Mouse (Mus musculus): ENCODE results near the gene Cx3cl1.

The Cx3cl1 gene

DNA sequence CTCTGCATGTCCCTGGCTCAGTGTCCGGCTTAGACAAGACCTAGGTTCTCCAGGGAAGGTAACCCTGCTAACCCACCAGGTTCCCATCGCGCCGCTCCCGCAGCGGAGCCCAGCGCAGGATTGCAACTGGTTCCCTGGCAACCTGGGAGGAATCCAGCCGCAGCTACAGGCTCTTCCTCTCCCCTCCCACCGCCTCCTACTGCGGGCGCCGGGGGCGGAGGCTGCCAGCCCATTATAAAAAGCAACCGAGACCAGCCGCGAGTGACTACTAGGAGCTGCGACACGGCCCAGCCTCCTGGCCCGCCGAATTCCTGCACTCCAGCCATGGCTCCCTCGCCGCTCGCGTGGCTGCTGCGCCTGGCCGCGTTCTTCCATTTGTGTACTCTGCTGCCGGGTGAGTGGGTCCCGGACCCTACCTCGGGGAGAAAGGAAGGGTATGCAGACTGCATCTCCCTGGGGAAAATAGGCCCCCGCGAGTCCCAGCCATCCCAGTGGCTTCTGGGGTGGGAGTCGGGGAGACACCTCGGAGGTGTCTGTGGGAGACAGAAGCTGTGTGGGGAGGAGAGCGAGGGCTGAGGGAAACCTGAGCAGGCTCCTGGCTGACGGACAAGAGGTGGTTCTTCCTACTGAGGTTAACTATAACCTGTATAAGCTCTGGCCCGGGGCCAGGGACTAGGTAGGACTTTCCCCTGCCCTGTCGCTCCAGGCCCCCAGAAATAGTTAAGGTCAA is at the start of gene Cx3cl1:
Gene Cx3cl1, plus strand, starts transcription at position 69 of the 730 bp plus-strand sequence.
- DNase-seq (ENCODE audit: low read depth, low spot score), result peak; percentile 58

DNA sequence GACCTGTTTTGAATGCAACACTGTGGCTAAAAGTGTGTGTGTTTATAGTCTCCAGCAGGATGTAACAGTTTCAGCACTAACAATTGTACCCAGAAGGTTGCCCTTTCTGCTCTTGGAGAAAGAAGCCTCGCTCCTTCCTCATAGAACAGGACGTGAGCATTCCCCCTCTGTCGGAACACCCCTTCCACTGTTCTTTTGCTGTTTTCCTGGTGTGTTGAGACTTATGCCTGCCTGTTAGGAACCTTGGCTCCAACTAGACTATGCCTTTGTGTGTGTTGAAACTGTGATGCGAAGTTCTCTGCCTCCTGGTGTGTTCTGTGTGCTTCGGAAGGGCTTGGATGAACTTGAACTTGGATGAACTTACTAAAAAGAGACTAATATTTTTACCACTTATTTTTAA is 45.8 kb upstream of the Cx3cl1 start:
- DNase-seq (ENCODE audit: low read depth, low spot score), result no peak

DNA sequence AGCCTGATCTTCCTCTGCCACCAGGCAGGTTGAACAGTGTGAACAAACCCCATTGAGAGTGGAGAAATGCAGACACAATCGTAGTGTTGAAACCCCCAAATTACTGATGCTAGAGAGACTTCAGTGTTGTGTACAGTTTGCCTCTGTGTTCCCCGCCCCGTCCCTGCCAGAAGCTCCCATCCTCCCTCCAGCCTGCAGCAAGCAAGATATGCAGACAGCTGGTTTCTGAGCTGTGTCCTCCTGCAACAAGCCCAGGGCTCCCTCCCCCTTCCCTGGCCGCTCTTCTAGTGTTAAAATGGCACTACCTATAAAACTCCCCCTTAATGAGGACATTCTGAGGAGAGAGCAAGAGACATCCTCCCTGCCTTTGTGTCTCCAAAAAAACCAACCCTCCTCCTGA is 42.5 kb upstream of the Cx3cl1 start:
- no peak for DNase-seq (ENCODE audit: low read depth, low spot score)

DNA sequence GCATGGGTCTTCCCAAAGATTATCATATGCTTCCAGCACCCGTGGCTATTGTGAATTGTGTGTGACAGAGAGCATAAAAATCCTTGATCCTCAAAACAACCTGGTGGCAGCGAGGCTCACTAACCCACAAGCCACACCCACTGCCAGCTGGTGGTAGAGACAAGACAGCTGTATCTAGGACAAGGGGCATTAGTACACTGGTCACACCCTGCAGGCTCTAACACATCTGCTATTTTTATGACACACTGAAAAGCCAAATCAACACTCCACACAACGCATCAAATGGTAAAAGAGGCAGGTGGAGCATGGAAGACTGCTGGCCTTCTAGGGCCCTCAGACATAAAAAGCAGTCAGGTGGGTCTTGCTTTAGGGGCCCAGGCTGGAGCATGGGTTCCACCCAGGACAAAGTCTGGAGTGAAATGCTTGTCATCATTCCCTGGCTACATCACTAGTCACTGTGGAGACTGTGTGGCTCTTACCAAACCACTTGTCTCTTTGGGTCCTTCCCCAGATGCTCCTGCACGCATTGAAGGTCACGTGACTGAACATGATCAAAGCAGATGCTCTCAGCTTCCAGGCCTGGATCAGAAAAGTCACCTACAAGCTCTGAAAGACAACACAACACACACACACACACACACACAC is 37.9 kb upstream of the Cx3cl1 start:
- DNase-seq (ENCODE audit: low read depth, low spot score), result no peak

DNA sequence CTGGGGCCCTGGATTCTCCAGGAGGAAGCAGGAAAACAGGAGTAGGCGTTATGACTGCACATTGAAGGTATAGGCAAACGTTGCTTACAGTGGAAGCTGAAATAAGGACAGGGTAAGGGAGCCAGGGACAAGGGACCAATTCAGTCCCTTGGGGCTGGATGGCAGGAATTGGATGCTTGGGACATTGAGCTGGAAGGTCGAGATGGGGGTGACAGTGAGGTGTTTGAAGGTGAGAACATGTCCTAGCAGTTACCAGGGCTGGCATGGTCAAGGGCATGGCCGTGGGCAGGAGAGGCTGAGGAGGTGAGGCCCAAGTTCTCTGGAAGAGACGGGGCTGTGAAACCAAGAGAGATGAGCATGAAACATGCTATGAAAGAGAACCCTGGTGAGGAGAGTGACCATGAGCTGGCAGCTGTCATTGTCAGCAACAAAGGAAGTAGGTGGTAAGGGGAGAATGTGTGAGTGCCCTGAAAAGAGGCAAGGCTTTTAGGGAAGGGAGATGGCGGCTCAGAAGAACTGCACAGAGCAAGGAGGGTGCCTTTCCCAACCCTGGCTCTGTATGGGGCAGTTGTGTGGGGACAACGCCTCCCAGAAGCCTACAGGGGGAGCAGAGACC is 37.0 kb upstream of the Cx3cl1 start:
- no peak for DNase-seq (ENCODE audit: low read depth, low spot score)

DNA sequence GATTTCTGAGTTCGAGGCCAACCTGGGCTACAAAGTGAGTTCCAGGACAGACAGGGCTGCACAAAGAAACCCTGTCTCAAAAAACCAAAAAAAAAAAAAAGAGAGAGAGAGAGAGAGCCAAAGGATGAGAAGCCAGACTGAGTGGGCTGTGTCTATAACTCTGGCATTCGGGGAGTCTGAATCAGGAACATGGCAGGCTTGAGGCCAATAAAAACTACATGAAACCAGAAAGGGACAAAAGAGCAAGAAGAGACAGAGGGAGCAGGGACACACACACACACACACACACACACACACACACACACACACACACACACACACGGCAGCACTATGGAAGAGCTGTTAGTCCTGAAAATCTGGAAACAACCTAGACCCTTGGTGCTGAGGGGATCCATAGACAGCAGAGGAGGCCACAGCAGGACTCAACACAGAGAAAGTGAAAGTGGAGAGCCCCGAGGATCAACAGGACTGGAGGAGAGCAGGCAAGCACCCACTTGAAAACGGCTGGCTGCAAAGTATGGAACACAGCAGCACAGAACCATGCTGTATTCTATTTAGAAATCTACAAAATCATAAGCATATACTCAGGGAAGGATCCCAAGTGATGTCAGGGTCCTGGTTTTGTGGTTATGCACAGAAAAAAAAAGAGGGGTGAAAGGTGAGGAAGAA is 36.2 kb upstream of the Cx3cl1 start:
- DNase-seq (ENCODE audit: low read depth, low spot score), result no peak

DNA sequence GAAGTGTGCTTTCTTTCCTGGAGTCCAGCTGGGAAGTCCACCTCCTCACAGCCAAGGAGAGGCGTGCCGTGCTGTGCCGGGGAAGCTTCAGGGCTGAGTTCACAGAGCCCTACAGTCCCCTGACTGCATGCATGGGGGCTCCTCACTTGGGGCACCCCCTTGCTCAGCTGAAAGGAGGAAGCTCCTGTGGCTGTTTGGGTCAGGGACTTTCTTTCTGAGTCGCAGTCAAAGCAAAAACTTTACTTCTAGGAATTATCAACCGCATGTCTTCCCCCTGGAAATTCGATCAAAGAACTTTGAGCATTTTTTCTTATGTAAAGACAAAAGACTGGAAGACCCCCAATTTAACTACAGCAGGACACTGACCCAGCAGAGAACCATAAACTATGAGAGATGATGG is 32.0 kb upstream of the Cx3cl1 start:
- no peak for DNase-seq (ENCODE audit: low read depth, low spot score)

DNA sequence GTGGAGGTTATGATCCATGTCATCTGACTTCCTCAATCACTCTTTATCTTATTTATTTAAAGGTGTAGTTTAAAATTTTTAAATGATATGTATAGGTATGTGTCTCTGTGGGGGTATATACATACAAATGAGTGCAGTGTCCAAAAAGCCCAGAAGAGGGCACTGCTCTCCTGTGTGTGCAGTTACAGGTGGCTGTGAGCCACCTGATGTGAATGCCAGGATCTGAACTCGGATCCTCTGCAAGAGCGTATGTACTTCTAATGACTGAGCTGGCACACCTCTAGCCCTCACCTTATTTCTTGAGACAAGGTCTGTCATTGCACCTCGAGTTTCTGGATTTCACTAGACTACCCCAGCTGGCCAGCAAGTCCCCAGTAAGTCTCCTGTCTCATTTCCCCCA is 31.2 kb upstream of the Cx3cl1 start:
- no peak for DNase-seq (ENCODE audit: low read depth, low spot score)

DNA sequence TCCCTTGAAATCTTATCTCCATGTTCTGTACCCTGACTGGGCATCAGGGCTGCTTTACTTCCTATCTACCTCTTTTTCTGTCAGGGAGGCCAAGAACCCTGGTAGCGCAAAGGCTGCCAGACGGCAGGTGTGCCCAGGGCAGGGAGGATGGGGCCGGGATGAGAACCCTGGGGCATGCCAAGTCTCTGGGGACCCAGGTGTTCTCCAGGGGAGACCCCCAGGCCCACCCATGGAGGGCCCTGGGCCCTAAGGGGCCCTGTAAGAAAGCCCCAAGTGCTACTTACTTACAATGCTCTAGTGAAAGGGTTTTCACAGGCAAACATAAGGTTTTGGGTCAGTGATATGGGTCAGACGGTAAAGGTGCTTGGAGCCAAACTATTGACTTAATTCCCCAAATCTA is 30.1 kb upstream of the Cx3cl1 start:
- DNase-seq (ENCODE audit: low read depth, low spot score), result no peak

DNA sequence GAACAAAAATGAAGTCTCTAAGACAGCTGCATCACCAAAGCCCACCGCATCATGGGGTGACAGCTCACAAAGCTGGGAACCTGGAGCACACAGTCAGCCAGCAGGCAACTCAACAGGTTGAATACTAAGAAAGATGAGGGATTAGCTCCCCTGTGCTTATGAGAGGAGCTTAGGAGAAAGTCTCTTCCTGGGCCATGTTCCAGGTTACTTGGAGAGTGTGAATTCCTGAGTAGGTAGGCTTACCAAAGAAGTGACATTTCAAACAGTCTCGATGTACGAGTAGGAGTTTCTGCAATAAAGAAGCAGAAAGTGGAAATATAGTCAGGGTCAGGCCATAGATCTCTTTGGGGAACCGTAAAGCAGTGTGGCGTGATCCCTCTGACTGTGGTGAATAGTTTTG is 27.3 kb upstream of the Cx3cl1 start:
- DNase-seq (ENCODE audit: low read depth, low spot score), result no peak

DNA sequence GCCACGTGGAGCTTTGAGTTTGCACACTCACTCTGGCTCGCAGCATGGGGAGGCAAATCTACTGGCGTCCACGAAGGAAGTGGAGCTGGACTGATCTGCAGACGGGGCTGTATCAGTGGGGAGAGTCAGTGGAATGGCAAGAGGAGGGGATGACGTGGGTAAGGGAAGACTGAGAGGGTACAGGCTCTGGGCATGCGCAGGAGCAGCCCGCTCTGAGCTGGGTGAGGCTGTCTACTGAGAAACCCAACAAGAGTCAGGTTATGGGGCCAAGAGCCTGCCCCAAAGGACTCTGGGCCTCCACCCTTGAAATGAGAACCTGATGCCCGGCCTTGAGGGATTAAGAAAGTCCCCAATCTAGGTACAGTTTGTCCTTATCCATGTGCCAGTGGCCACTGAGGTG is 26.8 kb upstream of the Cx3cl1 start:
- DNase-seq (ENCODE audit: low read depth, low spot score), result no peak

DNA sequence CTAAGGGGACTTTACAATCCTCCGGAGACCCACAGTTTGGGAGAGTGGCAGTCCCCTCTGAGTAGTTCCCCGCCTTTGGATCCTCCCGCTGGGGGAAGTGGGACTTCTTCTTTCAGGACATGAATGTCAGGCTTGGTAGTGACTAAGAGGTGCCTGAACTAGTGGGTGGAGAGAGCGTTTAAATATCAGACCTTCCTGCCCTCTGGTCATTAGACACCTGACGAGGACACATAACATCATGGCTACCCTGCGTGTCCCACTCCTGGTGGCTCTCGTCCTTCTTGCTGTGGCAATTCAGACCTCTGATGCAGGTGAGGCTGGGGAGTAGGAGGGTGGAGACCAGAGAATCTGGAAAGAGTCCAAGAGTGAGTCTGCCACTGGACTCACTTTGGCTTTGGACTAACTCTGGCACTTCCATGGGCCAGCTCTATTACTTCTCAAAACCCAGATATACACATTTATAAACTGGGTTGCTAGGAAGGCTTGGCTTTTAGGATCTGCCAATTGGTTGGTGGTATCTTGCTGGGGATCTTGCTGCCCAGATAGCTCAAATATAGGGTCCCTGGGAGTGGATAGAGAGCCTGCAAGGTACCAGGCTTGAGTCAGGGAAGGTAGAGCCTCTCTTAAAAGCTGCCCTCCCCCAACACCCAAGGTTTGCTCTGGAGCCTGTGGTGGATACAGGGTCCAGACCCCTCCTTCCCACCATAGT is 26.2 kb upstream of the Cx3cl1 start, which contains the start of gene Ccl22:
Gene Ccl22, plus strand, starts transcription at position 115 of the 709 bp plus-strand sequence.
- no peak for DNase-seq (ENCODE audit: low read depth, low spot score)

DNA sequence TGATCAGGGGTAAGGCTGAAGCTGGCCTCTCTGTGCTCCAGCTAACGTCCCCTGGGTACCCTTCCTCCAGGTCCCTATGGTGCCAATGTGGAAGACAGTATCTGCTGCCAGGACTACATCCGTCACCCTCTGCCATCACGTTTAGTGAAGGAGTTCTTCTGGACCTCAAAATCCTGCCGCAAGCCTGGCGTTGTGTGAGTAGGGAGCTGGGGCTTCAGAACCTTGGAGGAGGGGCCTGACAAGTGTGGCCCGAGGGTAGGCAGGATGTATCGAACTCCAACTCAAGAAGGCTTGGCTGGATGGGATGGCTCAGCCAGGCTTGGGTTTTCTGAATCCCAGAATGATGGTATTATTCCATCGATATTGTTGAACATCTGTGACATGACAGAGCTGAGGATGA is 25.0 kb upstream of the Cx3cl1 start:
- DNase-seq (ENCODE audit: low read depth, low spot score), result no peak

DNA sequence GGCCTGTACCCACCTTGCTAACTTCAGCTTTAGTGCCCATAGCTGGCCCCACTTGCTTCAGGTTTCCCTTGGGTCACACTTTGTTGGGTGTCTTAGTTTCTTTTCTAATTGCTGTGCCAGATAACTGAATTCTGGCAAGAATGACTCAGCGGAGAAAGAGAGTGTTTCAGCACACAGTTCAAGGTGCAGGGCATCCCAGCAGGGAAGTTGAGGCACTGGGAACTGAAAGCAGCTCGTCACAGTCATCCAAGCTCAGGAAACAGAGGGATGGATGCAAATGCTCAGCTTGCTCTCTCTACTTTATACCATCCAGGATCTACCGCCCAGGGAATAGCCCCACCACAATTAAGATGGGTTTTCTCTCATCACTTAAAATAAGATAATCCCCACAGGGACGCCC is 23.4 kb upstream of the Cx3cl1 start:
- DNase-seq (ENCODE audit: low read depth, low spot score), result no peak

DNA sequence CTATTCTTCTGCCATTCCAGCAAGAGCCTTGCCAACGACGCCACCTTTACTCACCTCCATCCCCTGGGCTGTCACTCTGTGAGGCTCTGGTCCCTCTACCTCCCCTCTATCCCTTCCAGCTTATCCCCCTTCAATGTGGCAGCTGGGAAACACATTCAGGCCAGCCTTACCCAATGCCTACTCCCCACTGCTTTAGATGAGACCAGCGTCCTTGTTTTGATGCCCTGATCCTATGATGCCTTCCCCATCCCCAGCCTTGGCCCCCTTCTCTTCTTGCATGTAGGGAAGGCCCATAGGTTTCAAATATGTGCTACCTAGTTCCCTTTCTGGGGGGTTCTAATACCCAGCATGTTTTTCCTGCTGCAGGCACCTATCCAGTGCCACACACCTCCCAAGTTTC is 21.9 kb upstream of the Cx3cl1 start:
- no peak for DNase-seq (ENCODE audit: low read depth, low spot score)

DNA sequence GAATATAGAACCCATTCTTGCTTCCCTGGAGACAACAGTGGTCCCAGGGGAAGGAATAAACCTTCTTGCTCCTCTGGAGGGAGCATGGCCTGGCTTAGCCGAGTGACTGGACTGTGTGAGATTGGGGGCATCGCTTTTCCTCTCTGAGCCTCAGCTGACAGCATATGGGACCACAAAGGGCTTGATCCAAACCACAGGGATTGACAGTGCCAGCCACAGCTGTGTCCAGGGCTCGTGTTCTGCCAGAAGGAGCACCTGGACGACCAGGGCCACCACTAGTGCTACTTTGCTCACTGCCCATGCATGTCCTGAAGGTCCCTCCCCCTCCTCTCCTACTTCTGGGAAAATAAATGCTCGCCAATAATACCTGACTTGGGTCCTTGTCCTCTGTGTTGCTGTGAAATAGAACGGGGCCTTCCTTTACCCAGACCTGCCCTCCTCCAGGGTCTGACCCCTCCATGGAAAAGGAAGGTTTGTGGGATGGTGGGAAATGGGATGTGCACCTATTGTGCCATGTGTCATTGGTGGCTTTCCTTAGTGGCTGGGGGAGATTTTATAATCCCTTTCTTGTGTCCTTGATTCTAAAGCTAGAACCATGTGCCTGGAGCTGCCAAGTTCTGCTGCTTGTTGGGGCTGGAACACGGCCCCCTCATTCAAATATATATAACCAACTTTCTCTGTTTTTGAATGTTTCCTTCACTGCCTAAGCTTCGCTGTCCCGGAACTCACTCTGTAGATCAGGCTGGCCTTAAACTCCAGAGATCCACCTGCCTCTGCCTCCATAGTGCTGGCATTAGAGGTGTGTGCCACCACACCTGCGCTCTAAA is 20.6 kb upstream of the Cx3cl1 start:
- no peak for DNase-seq (ENCODE audit: low read depth, low spot score)

DNA sequence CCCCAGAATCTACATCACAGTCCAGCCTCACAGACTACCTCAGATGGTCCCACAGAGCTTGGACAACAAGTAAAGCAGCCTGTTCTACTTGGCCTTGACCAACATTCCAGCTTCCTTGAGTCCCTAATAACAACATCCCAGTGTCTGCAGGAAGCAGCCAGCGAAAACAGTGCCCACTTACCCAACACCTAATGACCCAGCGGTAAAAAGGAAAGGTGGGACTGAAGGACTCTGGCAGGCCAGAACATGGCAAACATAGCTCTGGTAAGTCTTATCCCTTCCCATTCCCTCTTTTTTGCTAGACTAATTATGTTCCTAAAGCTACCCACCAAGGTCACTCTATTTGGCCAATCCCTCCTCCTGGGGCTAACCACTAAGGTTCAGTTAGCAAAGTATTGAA is 17.8 kb upstream of the Cx3cl1 start:
- DNase-seq (ENCODE audit: low read depth, low spot score), result no peak

DNA sequence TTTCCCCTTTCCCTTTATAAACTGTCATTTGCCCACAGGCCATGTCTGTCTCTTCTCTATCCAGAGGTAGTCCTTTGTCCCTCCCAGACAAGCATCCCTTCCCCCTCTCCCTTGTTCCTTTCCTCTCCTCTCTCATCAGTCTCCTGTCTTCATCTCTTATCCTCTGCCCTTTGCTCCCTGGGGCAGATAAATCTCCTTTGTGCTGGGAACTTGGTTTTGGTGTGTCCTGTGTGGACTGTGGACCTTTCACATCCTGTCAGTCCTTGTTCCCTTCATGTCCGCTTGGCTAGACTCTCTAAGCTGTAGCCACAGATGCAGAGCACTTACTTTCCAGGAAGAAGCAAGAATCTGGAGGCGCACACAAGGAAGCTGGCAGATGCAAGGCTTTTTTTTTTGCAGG is 17.3 kb upstream of the Cx3cl1 start:
- no peak for DNase-seq (ENCODE audit: low read depth, low spot score)

DNA sequence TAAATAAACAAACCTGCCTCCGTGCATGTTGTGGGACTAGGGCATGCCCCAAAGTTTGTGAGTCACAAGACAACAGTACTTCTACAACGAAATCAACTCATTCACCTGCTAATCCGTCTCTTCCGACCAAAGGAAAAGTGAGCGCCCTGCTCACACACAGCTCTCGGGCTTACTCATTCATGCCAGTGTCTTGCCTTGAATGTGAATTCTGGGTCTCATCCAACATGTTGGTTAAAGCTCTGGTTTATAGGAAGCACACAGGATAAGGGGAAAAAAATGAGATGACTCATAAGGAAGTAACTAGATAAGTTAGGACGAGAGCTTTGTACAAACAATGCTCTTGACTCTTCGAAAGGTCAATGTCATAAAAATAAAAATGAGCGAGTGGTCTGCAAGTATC is 4.8 kb upstream of the Cx3cl1 start:
- DNase-seq (ENCODE audit: low read depth, low spot score), result no peak

DNA sequence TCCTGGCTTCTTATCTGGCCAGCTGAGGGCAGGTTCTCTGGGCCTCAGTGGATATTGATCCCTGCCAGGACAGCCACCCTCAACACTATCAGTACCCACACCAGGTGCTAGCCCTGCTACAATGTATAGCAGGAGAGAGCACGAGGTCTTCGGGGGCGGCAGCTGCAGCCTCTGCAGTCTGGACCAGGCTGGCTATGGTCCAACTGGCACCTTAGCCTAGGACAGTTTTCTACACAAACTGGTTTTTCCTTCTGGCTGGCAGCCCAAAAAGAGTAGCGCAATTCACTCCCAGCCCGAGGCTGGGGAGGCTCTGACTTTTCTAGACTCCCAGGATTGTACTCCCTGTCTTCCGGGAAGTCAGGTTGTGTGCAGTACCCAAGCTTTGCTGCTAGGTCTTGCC is 864 bp upstream of the Cx3cl1 start:
- DNase-seq (ENCODE audit: low read depth, low spot score), result no peak

DNA sequence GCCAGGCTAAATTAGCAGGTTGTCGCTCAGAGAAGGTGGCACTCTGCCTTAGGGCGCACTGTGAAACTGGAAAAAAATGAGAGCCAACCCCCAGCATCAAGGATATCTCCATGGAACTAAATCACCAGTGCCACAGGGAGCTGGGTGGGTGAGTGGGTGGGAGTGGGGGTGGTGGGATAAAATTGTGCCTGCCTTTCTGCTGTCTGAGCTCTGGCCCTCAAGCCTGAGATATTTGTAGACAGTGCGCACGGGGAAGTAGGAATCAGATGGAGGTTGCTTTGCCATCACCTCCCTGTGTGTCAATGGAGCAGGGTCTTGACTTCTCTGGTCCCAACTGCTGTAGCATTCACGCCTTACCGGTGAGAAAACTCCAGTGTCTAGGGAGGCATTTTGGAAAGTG is 1.2 kb downstream of the Cx3cl1 start:
- no peak for DNase-seq (ENCODE audit: low read depth, low spot score)

Measured in brain, embryonic 18.5 days (tissue).